Mouse (Mus musculus): ENCODE measurements around the gene Zkscan16. TPM values are rescaled to one million over a fixed set of nuclear protein-coding genes. Genes with fewer than 3 reads are reported as not detected.

The Zkscan16 gene
- polyA plus RNA-seq, 1 experiment, result not detected

GRCm38 (mm10) chr4:58952630-58953029 is 9.2 kb downstream of the Zkscan16 start:
- TF ChIP-seq POLR2A (IDR thresholded peaks at IDR 0.05; ENCODE audit: insufficient read depth, low read depth, low read length), result no peak
- 93% methylated on average over 11 of the region's 11 CpGs for WGBS
- Histone ChIP-seq H3K4me3 (ENCODE audit: insufficient read depth, low read depth, low read length) (no peak overlapping the region), H3K27ac (ENCODE audit: insufficient read depth, low read depth, low read length) (no peak overlapping the region), H3K4me1 (ENCODE audit: control insufficient read depth, insufficient read depth, low read length) (no peaks in the 10 kb centered on the region)

GRCm38 (mm10) chr4:58961719-58962118 is 18.3 kb downstream of the Zkscan16 start:
- WGBS, result 94% methylated on average over 15 of the region's 15 CpGs
- H3K4me1 ChIP-seq (ENCODE audit: control insufficient read depth, insufficient read depth, low read length), result no peaks in the 10 kb centered on the region
- H3K4me3 ChIP-seq (ENCODE audit: insufficient read depth, low read depth, low read length), result no peak overlapping the region
- H3K27ac ChIP-seq (ENCODE audit: insufficient read depth, low read depth, low read length), result no peak overlapping the region
- TF ChIP-seq CTCF (IDR thresholded peaks at IDR 0.05; ENCODE audit: insufficient read depth, low read depth, low read length) (no peak), POLR2A (IDR thresholded peaks at IDR 0.05; ENCODE audit: insufficient read depth, low read depth, low read length) (no peak)

GRCm38 (mm10) chr4:58963271-58963670 is 19.8 kb downstream of the Zkscan16 start:
- WGBS, result 95% methylated on average over 4 of the region's 4 CpGs
- Histone ChIP-seq H3K4me3 (ENCODE audit: insufficient read depth, low read depth, low read length) (no peak overlapping the region), H3K4me1 (ENCODE audit: control insufficient read depth, insufficient read depth, low read length) (no peaks in the 10 kb centered on the region), H3K27ac (ENCODE audit: insufficient read depth, low read depth, low read length) (no peak overlapping the region)
- TF ChIP-seq CTCF (IDR thresholded peaks at IDR 0.05; ENCODE audit: insufficient read depth, low read depth, low read length) (no peak), POLR2A (IDR thresholded peaks at IDR 0.05; ENCODE audit: insufficient read depth, low read depth, low read length) (no peak)

- Histone ChIP-seq H3K4me1 (ENCODE audit: control insufficient read depth, insufficient read depth, low read length) (no peaks in the 10 kb centered on the region), H3K27ac (ENCODE audit: insufficient read depth, low read depth, low read length) (no peak overlapping the region), H3K4me3 (ENCODE audit: insufficient read depth, low read depth, low read length) (no peak overlapping the region)
- TF ChIP-seq POLR2A (IDR thresholded peaks at IDR 0.05; ENCODE audit: insufficient read depth, low read depth, low read length) (no peak), CTCF (IDR thresholded peaks at IDR 0.05; ENCODE audit: insufficient read depth, low read depth, low read length) (no peak)
- WGBS, result 85% methylated on average over 1 of the region's 1 CpGs
Measured at GRCm38 (mm10) chr4:58965136-58965535, 21.7 kb downstream of the Zkscan16 start.

DNA sequence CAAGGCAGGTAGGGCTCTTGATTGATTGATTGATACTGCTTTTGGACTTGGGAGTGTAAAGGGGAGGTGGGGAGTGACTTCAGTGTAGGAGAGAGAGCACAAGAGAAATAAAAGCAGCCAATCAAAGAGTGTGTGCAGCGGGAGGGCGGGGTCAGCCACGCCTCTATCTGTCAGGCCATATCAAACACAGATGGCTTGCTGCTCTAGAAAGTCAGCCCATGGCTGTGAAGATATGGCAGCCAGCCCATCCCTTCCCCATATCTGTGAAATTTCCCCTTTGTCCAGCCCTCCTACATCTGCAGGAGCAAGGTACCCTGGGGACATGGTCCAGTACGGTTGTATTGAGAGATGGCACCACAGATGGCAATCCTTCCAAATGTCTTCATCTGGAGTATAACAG is 27.2 kb downstream of the Zkscan16 start:
- TF ChIP-seq CTCF (IDR thresholded peaks at IDR 0.05; ENCODE audit: insufficient read depth, low read depth, low read length) (no peak), POLR2A (IDR thresholded peaks at IDR 0.05; ENCODE audit: insufficient read depth, low read depth, low read length) (no peak)
- Histone ChIP-seq H3K4me1 (ENCODE audit: control insufficient read depth, insufficient read depth, low read length) (no peaks in the 10 kb centered on the region), H3K4me3 (ENCODE audit: insufficient read depth, low read depth, low read length) (no peak overlapping the region), H3K27ac (ENCODE audit: insufficient read depth, low read depth, low read length) (no peak overlapping the region)
- 83% methylated on average over 4 of the region's 4 CpGs for WGBS

GRCm38 (mm10) chr4:58975711-58976110 is 32.3 kb downstream of the Zkscan16 start:
- no peaks in the 10 kb centered on the region for H3K4me1 ChIP-seq (ENCODE audit: control insufficient read depth, insufficient read depth, low read length)
- WGBS, result 89% methylated on average over 5 of the region's 5 CpGs
- H3K4me3 ChIP-seq (ENCODE audit: insufficient read depth, low read depth, low read length), result no peak overlapping the region
- H3K27ac ChIP-seq (ENCODE audit: insufficient read depth, low read depth, low read length), result no peak overlapping the region
- TF ChIP-seq POLR2A (IDR thresholded peaks at IDR 0.05; ENCODE audit: insufficient read depth, low read depth, low read length) (no peak), CTCF (IDR thresholded peaks at IDR 0.05; ENCODE audit: insufficient read depth, low read depth, low read length) (no peak)

DNA sequence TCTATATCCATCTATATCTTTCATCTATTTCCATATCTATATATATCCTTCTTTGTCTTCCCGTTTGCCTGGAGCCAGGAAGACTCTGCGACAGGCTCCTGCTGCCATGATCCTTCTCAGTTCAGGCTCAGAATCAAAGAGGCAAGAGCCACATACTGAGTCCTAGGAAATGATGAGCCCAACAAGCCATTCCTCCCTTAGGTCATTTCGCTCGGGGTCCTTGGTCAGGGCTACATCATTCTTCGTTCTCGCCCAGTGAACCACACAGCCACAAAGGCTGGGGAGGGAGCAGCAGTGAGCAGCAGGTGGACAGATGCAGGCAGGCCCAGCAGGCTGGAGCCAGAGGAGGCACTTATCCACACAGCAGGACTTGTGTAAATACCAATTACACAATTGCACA is 38.0 kb downstream of the Zkscan16 start:
- no peak for TF ChIP-seq POLR2A (IDR thresholded peaks at IDR 0.05; ENCODE audit: insufficient read depth, low read depth, low read length)
- TF ChIP-seq CTCF (IDR thresholded peaks at IDR 0.05; ENCODE audit: insufficient read depth, low read depth, low read length), result no peak
- Histone ChIP-seq H3K4me3 (ENCODE audit: insufficient read depth, low read depth, low read length) (no peak overlapping the region), H3K27ac (ENCODE audit: insufficient read depth, low read depth, low read length) (no peak overlapping the region), H3K4me1 (ENCODE audit: control insufficient read depth, insufficient read depth, low read length) (peaks cover 3% of the 10 kb centered on the region)
- WGBS, result 80% methylated on average over 6 of the region's 6 CpGs

GRCm38 (mm10) chr4:58982806-58983205 is 39.4 kb downstream of the Zkscan16 start:
- no peak for TF ChIP-seq POLR2A (IDR thresholded peaks at IDR 0.05; ENCODE audit: insufficient read depth, low read depth, low read length)
- no peak for TF ChIP-seq CTCF (IDR thresholded peaks at IDR 0.05; ENCODE audit: insufficient read depth, low read depth, low read length)
- Histone ChIP-seq H3K27ac (ENCODE audit: insufficient read depth, low read depth, low read length) (no peak overlapping the region), H3K4me3 (ENCODE audit: insufficient read depth, low read depth, low read length) (no peak overlapping the region), H3K4me1 (ENCODE audit: control insufficient read depth, insufficient read depth, low read length) (peaks cover 10% of the 10 kb centered on the region)
- WGBS, result 93% methylated on average over 8 of the region's 8 CpGs

GRCm38 (mm10) chr4:58985157-58985648 is 41.8 kb downstream of the Zkscan16 start:
- WGBS, result 28% methylated on average over 7 of the region's 7 CpGs
- H3K4me3 ChIP-seq (ENCODE audit: insufficient read depth, low read depth, low read length), result no peak overlapping the region
- H3K4me1 ChIP-seq (ENCODE audit: control insufficient read depth, insufficient read depth, low read length), result peaks cover 10% of the 10 kb centered on the region
- no peak overlapping the region for H3K27ac ChIP-seq (ENCODE audit: insufficient read depth, low read depth, low read length)
- TF ChIP-seq CTCF (IDR thresholded peaks at IDR 0.05; ENCODE audit: insufficient read depth, low read depth, low read length), result no peak
- TF ChIP-seq POLR2A (IDR thresholded peaks at IDR 0.05; ENCODE audit: insufficient read depth, low read depth, low read length), result no peak

Measured in olfactory bulb, adult 2 months (tissue).